Mouse (Mus musculus) adrenal gland, postnatal 0 days (tissue): Measurements from ENCODE around the gene Eif2a. TPM values are rescaled to one million over a fixed set of nuclear protein-coding genes. Genes with fewer than 3 reads are reported as not detected.

Experiments used
- polyA plus RNA-seq: library from polyadenylated mRNA; unstranded; fragments of >200 nt; fragmentation: Nextera tagmentation; extraction: Ambion mirVana; gene quantifications from 2 replicates; pipeline ENCODE4 v1.2.1, GENCODE M21; 2015

Gene Eif2a
- polyA plus RNA-seq, result 41.3 and 54.3 TPM in 2 replicates

GRCm38 (mm10) chr3:58525652-58526407 is at the start of gene Eif2a, which contains the start of gene Serp1:
TSS of gene Eif2a (plus strand) at chr3:58525821.
TSS of gene Serp1 (minus strand) at chr3:58525892.

GRCm38 (mm10) chr3:58576137-58577066 is 50.8 kb downstream of the Eif2a start, which contains the start of gene Selenot:
TSS of gene Selenot (plus strand) at chr3:58576636.

Other genes with a start within 250 kb of the Eif2a start
- gene Tsc22d2, start 111.1 kb upstream of the Eif2a start, polyA plus RNA-seq, result 7.0 and 12.2 TPM in 2 replicates
- 110 and 148 TPM in 2 replicates for gene Serp1, start 71 bp downstream of the Eif2a start, polyA plus RNA-seq
- gene Selenot, start 50.8 kb downstream of the Eif2a start, polyA plus RNA-seq, result 16.7 and 18.1 TPM in 2 replicates
- gene Erich6, start 111.4 kb downstream of the Eif2a start, polyA plus RNA-seq, result 0.08 TPM in 1 of 2 replicates, not detected in the other
- 4.2 and 7.2 TPM in 2 replicates for gene Siah2, start 166.6 kb downstream of the Eif2a start, polyA plus RNA-seq